Mouse (Mus musculus): Measurements from ENCODE around the gene Brca1. TPM values are rescaled to one million over a fixed set of nuclear protein-coding genes. Genes with fewer than 3 reads are reported as not detected.
"Not testable (repeated sequence)": the region's sequence is repeated elsewhere in the genome, so short reads cannot be mapped to it uniquely, and the experiment has no call there.

The Brca1 gene
- polyA plus RNA-seq, 1 experiment from 2014 or later = 9.4 TPM

DNA sequence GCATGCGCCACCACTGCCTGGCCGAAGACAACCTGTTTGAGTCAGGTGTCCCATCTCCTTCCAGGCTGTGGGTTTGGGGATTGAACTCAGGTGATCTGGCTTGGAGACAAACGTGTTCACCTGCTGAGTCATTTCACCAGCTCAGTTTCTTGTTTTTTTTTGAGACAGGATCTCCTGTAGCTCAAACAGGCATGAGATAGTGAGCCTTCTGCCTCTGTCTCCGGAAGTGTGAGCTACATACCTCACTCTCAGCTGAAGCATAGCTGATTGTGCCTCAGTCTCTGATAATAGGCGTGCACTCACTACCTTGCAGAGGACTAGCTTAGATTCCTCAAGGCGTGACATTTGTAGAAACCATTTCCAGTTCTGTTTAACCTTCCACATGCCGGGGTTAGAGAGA, 66.9 kb downstream of the Brca1 start:
- in situ Hi-C loops (cut with MboI; ENCODE audit: low pct_unique_long_range_greater_than_20kb) = no loop called here
- POLR2A ChIA-PET = no interaction called here
- ATAC-seq (no peak), DNase-seq (ENCODE audit: low read depth, low spot score) (no peak)
- TF ChIP-seq CTCF (IDR thresholded peaks at IDR 0.05) = no peak
- H3K27me3 ChIP-seq = no peaks in the 10 kb centered on the region
- CTCF ChIA-PET = interaction anchor here (1.2 kb wide), 2 partner anchors 13 to 22 kb away, joined by 3 to 5 read pairs; no protein-coding TSS in a partner anchor

DNA sequence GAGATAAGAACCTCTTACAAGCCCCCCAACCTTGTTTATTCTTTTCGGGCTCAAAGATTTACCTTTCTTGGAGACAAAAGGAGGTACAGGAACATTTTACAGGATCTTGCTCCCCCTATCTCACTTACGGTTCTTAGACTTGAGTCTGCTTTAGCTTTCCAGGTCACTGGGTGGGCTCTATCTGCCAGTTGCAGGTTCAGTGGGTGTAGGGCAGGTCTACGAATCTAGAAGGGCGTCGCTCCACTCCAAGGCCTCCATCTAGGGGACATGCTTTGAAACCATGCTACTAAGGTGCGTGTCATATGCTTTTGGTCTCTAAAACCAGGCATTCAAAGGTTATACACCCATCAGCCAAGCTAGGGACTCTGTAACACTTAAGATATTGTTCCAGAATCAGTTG, 67.5 kb downstream of the Brca1 start:
- DNase-seq (ENCODE audit: low read depth, low spot score) (no peak), ATAC-seq (no peak)
- H3K27me3 ChIP-seq = no peaks in the 10 kb centered on the region
- in situ Hi-C loops (cut with MboI; ENCODE audit: low pct_unique_long_range_greater_than_20kb) = no loop called here
- POLR2A ChIA-PET = interaction anchor here (0.8 kb wide), 1 partner anchor 14 kb away, joined by 3 read pairs; no protein-coding TSS in a partner anchor
- CTCF ChIA-PET = interaction anchor here (1.2 kb wide), 1 partner anchor 22 kb away, joined by 5 read pairs; no protein-coding TSS in a partner anchor
- TF ChIP-seq CTCF (IDR thresholded peaks at IDR 0.05) = no peak

DNA sequence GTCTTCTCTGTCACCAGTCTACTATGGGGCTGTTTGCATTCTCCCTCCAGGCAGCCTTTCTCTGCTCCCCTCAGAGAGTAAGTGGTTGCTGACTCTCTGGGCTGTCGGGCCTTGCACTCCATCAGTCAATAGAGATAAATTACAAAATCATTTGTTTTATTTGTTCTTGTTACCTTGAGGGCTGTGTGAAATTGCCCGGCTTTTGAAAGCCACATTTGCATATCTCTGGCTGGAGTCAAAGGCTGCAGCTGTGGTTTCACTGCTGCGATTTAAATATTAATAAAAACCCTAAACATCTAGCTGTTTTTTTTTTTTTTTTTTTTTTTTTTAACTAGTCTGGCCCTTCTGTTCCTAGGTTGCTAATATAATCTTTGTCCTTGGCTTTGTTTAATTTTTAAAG, 68.0 kb downstream of the Brca1 start:
- ATAC-seq = no peak
- ChIA-PET CTCF (no interaction called here), POLR2A (interaction anchor here (0.6 to 0.8 kb wide), 2 partner anchors 14 to 20 kb away, joined by 3 to 4 read pairs; no protein-coding TSS in a partner anchor)
- in situ Hi-C loops (cut with MboI; ENCODE audit: low pct_unique_long_range_greater_than_20kb) = no loop called here
- no peak for TF ChIP-seq CTCF (IDR thresholded peaks at IDR 0.05)
- H3K27me3 ChIP-seq = no peaks in the 10 kb centered on the region
- no peak for DNase-seq (ENCODE audit: low read depth, low spot score)

DNA sequence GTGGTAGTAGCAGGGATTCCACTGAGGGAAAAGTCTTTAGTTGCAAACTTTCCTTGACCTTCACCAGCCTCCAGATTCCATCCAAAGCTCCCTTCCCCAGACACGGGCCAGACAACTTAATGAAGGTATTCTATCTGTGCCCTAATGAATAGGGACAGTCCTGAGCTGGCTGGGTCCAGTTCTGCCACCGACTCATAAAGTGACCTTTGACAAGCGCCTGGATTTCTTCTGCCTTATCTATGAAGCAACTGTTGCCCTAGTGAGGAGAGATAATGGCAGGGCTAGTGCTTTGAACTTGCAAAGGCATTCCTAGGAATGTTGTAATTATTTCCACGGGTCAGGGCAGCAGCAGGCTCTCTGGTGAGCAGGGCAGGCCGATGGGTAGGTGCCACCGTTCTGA, 70.8 kb downstream of the Brca1 start:
- ChIA-PET POLR2A (no interaction called here), CTCF (no interaction called here)
- in situ Hi-C loops (cut with MboI; ENCODE audit: low pct_unique_long_range_greater_than_20kb) = no loop called here
- no peaks in the 10 kb centered on the region for H3K27me3 ChIP-seq
- DNase-seq (ENCODE audit: low read depth, low spot score) (no peak), ATAC-seq (no peak)
- TF ChIP-seq CTCF (IDR thresholded peaks at IDR 0.05) = no peak

DNA sequence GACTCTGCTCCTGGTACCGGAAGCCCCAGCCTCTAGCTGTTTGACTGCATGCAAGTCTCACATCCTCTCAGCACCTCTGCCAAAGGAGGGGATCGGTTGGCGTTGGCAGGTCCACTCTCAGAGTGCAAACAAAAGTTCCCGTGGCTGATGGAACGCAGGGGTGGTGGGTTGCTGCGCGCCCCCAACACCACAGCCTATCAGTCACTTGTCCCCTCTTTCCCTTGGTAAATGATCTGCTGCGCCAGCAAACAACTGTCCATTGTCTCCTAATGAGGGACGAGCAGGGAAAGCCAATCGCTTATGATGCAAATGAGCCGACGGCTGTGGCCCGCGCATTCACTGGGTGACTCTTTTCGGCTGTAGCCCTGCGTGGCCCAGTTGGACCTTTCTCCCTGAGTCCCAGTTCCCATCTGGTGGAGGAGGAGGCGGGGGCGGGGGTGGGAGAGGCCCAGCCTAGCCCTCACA, 72.6 kb downstream of the Brca1 start:
- in situ Hi-C loops (cut with MboI; ENCODE audit: low pct_unique_long_range_greater_than_20kb) = no loop called here
- CTCF ChIA-PET = no interaction called here
- DNase-seq (ENCODE audit: low read depth, low spot score) (no peak), ATAC-seq (no peak)
- TF ChIP-seq CTCF (IDR thresholded peaks at IDR 0.05) = no peak
- POLR2A ChIA-PET = interaction anchor here (0.9 kb wide), 1 partner anchor 10 kb away, joined by 3 read pairs; no protein-coding TSS in a partner anchor
- H3K27me3 ChIP-seq = no peaks in the 10 kb centered on the region

DNA sequence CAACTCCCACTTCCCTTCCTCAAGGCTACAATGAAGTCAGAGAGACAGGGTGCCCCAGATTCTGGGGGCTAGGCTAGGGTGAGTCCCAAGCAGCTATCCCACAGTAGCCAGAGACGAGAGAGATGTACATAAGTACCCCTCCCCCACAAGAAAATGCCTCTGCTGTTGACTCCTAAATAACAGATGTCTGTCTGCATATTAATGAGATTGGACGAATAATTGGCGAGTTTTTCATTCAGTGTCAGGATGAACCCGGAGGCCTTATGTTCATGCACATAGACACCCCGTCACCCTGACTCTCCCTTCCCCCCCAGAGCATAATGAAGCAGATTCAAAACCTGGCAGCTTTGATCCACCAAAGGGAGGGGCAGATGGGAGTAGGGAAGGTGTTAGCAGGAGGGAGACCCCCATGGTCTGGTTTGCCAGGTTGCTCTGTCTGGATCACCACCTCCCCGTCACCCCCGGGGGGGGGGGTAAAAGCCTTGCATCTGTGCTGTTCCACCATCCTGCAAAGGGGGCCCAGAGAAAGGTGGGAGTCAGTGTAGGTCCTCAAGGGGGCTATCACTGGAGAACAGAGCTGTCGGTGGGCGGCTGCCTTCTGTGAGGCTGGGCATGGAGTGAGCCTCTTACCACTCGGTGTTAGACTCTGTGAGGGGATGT, 74.1 kb downstream of the Brca1 start:
- in situ Hi-C loops (cut with MboI; ENCODE audit: low pct_unique_long_range_greater_than_20kb) = no loop called here
- ChIA-PET POLR2A (interaction anchor here (1.4 kb wide), 1 partner anchor 9 kb away, joined by 4 read pairs; no protein-coding TSS in a partner anchor), CTCF (no interaction called here)
- DNase-seq (ENCODE audit: low read depth, low spot score) (no peak), ATAC-seq (no peak)
- H3K27me3 ChIP-seq = no peaks in the 10 kb centered on the region
- no peak for TF ChIP-seq CTCF (IDR thresholded peaks at IDR 0.05)

DNA sequence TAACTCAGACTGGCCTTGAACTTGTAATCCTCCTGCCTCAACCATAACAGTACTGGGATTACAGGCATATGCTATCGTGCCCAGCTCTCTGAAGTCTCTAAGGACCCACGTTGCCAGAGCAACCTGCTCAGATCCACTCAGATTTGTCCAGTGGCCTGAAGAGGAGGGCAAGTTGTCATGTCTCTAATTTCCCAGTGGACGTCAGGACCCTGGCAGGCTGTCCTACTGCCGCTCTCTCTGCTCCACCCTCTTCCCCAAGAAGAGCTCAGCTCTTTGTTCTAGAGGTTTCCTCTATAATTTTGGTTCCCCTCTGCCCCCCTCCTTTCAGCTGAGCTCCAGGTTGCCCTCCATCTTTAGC, 74.6 kb downstream of the Brca1 start:
- in situ Hi-C loops (cut with MboI; ENCODE audit: low pct_unique_long_range_greater_than_20kb) = no loop called here
- ATAC-seq = no peak
- POLR2A ChIA-PET = interaction anchor here (1.4 kb wide), 1 partner anchor 8 kb away, joined by 4 read pairs; no protein-coding TSS in a partner anchor
- CTCF ChIA-PET = no interaction called here
- TF ChIP-seq CTCF (IDR thresholded peaks at IDR 0.05) = no peak
- no peak for DNase-seq (ENCODE audit: low read depth, low spot score)
- H3K27me3 ChIP-seq = no peaks in the 10 kb centered on the region

DNA sequence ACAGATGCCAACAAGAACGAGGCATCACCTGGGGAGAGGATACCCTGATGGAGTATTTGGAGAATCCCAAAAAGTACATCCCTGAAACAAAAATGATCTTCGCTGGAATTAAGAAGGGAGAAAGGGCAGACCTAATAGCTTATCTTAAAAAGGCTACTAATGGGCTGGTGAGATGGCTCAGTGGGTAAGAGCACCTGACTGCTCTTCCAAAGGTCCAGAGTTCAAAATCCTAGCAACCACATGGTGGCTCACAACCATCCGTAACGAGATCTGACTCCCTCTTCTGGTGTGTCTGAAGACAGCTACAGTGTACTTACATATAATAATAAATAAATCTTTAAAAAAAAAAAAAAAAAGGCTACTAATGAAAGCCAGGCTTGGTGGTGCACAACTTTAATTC, 75.4 kb downstream of the Brca1 start:
- ATAC-seq, CTCF ChIA-PET: not testable (repeated sequence)

DNA sequence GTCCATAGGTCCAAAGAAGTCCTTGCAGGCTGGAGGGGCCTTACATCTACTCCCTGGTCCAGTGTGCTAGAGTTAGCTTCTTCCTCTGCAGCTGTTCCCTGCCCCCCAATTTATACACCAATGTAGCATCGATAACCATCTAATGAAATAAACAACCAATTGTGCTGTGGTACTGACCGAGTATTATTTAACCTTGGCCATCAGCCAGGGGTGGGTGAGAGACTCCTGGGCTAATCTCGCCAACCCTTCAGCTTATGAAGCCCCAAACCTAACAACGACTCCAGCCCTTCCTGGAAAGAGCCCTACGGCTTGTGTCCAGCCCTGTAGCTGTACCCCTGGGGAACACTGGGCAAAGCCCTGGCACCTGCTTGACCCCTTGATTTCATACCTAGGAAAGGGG, 77.5 kb downstream of the Brca1 start:
- DNase-seq (ENCODE audit: low read depth, low spot score) = no peak
- no peaks in the 10 kb centered on the region for H3K27me3 ChIP-seq
- no peak for TF ChIP-seq CTCF (IDR thresholded peaks at IDR 0.05)
- in situ Hi-C loops (cut with MboI; ENCODE audit: low pct_unique_long_range_greater_than_20kb) = no loop called here
- ATAC-seq = no peak
- CTCF ChIA-PET = no interaction called here
- POLR2A ChIA-PET = no interaction called here

More for the DNA sequence above, 75.4 kb downstream of the Brca1 start:
- H3K27me3 ChIP-seq; DNase-seq (ENCODE audit: low read depth, low spot score); POLR2A ChIA-PET; in situ Hi-C loops (cut with MboI; ENCODE audit: low pct_unique_long_range_greater_than_20kb): not testable (repeated sequence)

DNA sequence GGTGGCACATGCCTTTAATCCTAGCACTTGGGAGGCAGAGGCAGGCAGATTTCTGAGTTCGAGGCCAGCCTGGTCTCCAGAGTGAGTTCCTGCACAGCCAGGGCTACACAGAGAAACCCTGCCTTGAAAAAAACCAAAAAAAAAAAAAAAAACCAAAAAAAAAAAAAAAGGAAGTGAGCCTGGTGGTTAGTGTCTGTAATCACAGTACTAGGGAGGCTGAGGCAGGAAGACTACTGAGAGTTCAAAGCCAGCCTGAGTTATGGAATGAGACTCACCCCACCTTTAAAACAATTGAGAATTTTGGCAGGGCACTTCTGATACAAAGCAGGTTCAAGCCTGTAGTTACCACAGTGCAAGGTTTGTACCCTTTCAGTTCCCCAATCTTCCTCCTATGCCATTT, 78.1 kb downstream of the Brca1 start:
- ATAC-seq; CTCF ChIA-PET; DNase-seq (ENCODE audit: low read depth, low spot score); in situ Hi-C loops (cut with MboI; ENCODE audit: low pct_unique_long_range_greater_than_20kb); H3K27me3 ChIP-seq: not testable (repeated sequence)
- POLR2A ChIA-PET = interaction anchor here (0.7 kb wide), 1 partner anchor 43 kb away, joined by 3 read pairs; no protein-coding TSS in a partner anchor

DNA sequence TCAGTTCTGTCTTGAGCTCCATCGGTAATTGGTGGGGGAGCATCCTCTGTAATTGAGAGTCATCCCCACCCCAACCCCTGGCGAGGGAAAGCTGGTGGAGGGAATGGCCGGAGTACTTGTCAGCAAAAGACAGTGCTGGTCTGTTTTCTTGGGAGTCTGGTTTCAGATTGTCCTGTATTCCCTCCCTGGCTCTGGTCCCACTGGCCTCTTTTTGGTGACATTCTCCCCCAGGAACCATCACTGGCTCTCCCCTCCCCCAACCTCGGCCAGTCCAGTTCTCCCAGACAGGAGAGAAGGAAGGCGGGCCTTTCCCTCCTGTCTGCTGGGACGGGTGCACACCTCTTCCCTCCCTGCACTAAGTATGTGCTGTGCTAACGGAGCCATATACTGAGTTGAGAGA, 79.4 kb downstream of the Brca1 start:
- H3K27me3 ChIP-seq = no peaks in the 10 kb centered on the region
- no peak for DNase-seq (ENCODE audit: low read depth, low spot score)
- ChIA-PET CTCF (no interaction called here), POLR2A (interaction anchor here (0.6 kb wide), 1 partner anchor 82 kb away, joined by 3 read pairs; no protein-coding TSS in a partner anchor)
- in situ Hi-C loops (cut with MboI; ENCODE audit: low pct_unique_long_range_greater_than_20kb) = no loop called here
- ATAC-seq = no peak
- no peak for TF ChIP-seq CTCF (IDR thresholded peaks at IDR 0.05)
